Mouse (Mus musculus): ENCODE results near the gene Sbf1.

Gene Sbf1

DNA sequence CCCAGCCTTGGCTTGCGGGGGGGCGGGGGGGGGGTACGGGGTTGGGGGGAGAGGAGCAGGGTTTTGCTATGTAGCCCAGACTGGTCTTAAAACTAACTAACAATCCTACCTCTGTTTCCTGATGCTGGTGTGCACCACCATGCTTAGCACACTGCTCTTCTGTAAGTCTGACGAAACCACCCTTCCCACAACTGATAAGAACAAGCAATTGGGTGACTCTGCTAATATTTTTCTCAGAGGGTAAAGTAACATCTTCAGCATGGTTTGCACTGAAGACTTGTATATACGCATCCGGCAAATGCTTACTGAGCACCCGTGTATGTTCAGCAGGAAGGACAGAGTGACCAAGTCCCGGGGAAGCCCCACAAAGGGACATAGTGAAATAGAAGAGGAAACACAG, 6.2 kb upstream of the Sbf1 start:
- DNase-seq (ENCODE audit: low read depth), result peak; percentile 81

DNA sequence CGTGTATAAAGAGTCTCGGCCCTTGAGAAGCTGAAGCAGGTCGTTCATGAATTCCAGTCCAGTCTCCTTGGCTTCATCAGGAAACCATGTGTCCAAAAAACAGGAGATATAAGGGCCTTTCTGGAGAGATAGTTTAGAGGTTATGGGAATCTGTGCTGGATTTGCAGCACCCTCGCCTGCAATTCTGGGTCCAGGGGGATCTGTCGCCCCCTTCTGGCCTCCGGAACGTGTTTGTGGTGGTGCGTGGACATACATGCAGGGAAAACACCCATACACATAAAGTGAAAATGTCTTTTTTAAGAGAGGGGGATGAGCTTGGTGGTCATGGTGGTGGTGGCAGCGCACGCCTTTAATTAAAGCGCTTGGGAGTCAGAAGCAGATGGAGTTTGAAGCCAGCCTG, 1.0 kb upstream of the Sbf1 start:
- peak; percentile 59 for DNase-seq (ENCODE audit: low read depth)

DNA sequence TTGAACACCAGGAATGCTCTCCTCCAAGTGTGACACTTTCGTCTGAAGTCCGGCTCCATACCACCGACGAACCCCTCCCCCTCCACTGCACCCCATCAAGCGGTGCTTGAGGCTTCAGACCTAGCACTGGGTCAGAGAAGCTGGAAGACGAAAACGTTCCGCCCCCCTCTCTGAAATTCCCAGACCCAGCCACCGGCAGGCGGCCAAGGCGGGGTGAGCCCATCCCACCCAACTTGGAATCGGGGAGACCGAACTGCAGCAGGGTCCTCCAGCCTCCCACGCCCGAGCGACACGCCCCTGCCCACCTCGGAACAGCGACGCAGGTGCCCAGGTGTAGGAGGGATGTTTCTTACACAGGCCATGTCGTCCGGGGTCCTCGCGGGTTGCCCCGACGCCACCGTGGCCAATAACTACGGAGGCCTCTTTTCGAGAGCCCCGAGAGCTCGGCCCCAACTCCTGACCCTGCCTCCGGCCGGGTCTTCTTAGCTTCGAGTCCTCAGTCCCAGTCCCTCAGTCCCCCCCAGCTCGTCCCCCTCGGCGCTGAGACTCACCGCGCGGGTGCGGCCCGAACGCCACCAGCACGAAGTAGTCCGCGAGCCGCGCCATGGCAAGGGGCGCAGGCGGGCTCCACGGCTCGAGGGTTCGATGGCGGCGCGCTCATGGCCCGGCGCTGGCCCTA, 461 bp downstream of the Sbf1 start:
- no peak for DNase-seq (ENCODE audit: low read depth)

DNA sequence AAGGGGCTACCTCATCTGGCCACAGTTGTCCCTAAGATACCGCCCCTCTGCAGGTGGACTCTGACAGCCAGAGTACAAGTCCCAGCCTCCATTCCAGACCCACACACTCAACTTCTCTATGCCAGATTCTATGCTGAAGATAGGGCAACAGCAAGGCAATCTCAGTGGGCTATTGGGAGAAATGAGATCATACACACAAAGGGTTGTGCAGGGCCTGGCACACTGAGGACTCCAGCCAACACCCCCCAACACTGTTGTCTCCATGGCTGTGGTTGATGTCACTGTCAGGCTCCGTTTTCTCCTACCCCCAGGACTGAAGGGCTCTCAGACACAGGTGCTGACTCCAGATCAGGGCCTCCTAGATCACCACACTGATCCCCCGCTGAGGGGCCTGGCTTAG, 1.0 kb downstream of the Sbf1 start:
- peak; percentile 12 for DNase-seq (ENCODE audit: low read depth)

DNA sequence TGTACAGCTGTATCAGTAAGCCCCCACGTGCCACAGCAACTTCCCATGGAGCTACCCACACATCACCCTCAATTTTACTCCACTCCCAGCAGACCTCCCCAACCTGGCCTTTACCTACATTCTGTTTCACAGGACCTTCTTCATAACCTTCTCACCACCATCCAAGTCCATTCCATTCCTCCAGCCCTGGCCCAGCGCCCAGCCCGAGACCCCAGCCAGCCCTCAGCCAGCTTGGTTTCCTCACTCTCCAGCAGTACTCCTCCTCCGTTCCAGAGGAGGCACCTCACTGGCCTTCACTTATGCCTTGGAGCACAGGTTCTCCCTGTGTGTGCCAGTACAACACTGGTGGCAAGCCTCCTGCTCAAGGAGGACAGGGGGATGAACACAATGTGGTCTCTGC, 1.8 kb downstream of the Sbf1 start:
- no peak for DNase-seq (ENCODE audit: low read depth)

DNA sequence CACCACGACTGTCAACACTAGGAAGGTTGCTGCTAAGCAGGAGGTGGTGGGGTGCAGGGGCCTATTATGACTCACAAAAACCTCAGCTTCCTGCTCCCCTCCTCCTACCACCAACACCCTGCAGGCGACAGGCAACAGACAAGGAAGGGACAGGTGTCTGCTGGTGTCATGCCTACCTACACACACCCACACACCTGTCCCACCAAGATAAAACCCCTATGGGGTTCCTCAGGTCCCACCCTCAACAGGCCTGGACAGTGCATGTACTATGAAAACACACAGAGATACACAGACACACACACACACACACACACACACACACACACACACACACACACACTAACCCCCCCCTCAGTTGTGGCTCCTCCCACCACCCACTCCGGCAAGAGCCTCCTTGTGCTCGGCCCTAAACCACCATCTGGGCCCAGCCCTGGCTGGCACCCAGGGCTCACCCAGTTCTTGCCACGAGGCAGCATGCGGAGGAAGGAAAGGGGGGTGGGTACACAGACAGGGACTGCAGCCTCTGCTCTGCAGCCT, 5.1 kb downstream of the Sbf1 start:
- peak; percentile 96 for DNase-seq (ENCODE audit: low read depth)

DNA sequence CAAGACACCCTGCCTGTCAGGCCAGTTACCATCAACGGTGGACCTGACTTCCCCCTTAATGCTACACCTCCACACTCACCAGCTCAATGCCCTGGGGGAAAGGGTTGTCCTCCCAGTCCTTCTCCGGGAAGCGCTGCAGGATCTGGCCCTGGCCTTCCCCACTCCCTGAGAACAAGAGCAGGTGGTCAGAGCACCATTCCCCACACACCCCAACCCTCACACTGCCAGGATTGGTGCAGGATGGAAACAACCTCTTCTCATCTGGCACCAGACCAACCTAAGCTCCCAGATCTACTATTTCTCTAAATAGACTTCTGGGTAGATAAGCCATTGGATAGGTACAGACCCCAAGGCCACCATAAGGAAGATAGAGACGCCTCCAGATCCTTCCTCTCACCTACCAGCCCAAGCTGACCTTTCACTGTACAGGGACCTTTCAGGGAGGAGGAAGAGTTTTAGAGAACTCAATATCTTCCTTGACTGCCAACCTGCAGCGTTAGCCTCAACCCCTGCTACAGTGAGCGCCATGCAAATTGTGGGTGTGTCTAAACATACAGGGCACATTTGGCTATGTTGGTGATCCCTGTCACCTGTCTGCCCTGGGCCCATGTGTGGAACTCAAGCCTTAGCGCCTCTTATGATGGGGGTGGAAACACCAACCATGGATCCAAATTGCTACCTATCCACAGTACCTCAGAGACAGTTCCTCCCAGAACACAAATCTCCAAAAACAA, 6.5 kb downstream of the Sbf1 start:
- no peak for DNase-seq (ENCODE audit: low read depth)

DNA sequence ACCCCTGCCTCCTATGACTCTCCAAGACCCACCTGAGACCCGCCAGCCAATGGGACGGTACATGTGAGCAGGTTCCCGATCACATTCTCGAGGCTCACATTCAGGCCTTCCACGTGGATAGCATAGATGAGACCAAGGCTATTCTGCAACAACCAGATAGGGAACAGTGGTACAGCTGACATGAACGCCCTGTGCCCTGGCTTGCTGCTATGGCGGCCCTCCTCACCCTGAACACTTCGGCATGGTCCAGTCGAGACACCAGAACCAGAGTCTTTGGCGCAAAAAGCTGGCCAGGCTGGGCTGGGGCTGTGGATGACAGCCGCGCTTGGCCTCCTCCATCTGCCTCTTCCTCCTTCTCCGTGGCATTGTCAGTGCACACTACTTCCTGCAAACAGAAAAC, 7.7 kb downstream of the Sbf1 start:
- DNase-seq (ENCODE audit: low read depth), result no peak

DNA sequence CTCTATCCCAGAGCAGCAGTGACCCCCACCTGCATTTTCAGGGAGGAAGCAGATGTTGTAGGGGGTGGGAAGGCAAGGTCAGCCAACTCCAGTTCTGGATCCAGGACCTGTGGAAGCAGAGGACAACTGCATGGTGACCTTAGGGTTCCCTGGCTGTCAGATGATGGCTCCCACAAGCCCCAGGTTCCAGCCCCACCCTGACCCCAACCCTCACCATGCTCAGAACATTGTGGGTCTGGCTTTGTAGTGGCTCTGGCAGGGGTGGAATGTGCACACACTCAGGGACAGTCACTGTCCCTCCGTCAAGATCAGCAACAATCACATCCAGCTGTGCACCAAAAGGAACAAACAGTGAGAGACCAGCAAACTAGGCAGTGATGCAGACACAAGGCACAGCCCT, 9.1 kb downstream of the Sbf1 start:
- no peak for DNase-seq (ENCODE audit: low read depth)

DNA sequence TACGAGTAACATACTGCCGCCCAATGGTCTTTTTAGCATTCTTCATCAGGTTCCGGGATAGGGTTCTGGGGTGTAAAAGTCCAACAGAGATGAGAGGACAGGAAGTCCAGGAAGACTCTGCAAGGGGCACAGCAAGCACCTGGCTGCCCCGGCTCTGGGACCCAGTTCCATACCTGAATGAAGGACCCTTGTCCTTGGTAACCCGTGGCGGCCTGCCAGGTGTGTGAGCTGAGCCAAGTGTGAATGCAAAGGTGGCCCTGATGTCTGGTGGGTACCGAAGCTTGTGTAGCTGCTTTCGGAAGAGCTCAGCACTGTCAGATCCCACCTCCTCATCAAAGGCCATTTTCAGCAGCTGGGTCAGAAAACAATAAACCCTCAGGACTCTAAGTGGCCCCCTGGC, 14.5 kb downstream of the Sbf1 start:
- DNase-seq (ENCODE audit: low read depth), result no peak

DNA sequence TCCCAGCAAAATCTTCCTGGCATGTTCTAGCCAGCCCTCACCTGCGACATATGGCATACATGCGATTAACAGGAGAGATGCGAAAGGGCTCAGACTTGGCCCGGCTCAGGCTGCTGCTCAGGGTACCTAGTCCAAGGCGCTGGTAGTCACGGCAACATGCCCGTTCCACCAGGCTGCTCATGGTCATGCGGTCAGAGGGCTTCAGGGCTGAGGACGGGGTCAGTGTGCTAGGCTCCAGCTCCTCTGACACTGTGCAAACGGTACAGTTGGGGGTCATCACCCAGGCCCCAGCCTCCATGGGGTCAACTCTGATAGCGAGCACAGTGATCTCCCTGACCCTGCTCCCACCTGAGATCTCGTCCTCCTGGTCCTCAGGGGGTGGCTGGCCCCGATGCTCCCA, 14.9 kb downstream of the Sbf1 start:
- no peak for DNase-seq (ENCODE audit: low read depth)

DNA sequence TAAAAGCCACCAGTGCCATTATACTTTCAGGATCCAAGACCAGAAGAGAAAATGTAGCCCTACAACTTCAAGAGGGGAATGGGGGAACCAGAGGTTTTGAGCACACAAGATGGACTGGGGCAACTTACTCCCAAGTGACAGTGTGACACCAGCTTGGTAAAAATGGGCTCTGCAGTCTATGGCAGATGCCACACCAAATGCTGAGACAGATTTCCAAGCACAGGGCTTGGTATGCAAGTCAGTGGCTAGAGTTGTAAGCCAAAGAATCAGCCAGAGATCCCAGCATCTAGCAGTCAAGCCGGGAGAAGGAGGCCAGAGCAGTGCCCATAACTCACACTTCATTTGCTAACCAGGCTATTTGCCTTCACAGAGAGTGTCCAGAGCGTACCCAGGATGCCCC, 17.4 kb downstream of the Sbf1 start:
- DNase-seq (ENCODE audit: low read depth), result no peak

DNA sequence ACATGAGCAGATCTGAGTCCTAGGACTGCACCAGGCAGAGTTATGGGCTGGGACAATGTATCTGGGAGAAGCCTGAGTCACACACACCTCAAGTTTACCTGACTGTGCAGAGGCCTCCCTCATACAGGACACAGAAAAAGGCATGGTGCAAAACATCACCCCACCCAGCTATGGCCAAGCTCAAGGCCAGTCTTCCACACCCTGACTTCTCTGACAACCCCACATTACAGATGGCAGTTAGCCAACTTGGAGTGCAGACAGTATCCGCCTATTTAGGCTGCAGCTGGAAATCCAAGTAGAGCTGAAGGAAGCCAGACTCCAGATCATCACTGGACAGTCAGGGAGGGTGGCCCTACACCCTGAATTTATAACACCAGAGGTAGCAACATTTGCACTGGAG, 18.6 kb downstream of the Sbf1 start:
- no peak for DNase-seq (ENCODE audit: low read depth)

DNA sequence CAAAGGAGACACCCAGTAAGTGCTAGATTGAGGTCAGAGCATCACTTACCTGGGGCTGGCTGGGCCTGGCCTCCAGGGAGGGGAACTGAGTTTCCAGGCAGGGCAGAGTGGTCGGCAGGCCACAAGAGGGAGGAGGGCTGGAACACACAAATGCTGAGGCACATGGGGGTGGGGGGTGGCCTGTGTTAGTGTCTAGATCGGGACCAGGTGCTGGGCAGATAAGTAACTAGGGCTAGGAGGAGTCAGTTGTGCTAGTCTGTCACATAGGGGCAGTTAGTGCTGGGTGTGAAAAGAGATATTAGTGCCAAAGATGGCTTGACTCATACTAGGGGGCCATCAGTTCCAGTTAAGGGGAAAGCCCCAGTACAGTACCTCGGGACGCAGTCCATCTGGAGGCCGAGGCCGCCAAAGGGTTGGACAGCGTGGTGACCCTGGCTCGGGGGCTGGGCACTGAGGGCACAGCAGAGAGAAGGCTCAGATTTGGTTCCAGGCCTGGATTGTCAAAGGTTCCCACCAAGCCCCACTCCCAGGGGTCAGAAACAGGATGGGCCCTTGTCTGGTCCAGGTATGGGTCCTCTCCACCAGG, 19.4 kb downstream of the Sbf1 start:
- no peak for DNase-seq (ENCODE audit: low read depth)

DNA sequence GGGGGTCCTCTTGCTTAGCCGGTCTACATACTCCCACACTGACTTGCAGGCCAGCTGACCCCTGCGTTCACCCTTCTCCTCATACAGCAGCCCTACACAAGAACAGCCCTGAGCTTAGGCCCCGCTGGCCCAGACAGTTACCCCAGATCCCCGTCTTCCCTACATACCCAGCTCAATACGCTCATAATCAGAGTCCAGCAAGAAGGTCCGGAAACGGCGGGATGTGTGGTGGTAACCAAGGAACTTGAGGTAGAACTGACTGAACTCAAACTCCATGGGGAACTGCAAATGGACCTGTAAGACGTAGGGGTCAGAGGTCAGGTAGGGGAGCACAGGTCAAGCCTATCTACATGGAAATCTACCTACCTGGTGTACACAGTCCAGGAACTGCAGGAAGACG, 21.3 kb downstream of the Sbf1 start:
- DNase-seq (ENCODE audit: low read depth), result no peak

DNA sequence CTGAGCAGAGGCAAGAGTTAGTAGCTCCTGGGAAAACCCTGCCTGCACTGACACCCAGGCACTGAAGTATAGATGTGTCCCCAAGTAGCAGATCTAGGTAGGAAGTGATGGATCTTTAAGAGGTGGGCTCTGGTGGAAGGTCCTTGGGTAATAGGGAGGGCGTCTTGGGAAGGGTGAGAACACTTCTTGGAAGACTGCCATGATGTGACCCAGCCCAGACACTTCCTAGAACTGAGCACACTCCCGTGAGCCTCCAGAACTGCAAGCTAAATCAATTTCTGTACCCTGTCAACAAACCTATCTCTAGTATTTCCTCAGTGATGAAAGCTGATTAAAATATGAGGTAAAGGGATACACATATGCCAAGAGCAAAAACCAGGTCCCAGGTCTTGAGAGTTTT, 22.3 kb downstream of the Sbf1 start:
- no peak for DNase-seq (ENCODE audit: low read depth)

DNA sequence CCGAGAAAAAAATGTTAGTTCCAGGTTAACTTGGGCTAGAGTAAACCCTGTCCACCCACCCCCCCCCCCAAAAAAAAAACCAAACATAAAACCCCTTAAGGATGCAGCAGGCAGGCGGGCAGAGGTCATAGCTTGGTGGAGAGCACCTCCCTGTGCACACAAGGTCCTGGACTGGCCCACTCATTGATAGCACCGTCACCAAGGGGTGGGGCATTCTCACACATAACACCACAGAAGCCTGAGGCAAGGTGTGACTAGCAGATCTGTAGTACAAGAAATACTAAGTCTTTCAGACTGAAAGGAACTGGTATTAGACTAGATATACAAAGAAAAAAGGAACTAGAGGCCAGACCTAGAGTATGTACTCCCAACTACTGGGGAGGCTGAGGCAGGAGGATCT, 23.6 kb downstream of the Sbf1 start:
- no peak for DNase-seq (ENCODE audit: low read depth)

DNA sequence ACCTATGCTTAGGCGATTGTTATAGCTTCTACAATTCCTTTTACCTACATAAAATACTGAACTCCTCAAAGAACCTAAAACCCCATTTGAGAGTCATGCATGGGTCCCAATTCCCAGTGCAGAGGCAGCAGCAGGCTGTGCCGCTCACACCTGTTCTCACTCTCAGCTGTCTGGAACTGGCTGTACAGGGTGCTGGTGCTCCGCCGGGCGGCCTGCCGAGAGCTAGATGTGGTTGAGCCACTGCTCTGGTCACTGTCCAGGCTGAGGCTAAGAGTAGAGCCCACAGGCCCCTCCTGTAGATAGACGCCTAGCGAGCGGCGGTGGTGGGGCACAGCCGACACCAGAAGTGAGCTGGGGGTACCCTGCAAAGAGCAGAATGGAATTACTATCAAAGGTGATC, 25.7 kb downstream of the Sbf1 start:
- no peak for DNase-seq (ENCODE audit: low read depth)

DNA sequence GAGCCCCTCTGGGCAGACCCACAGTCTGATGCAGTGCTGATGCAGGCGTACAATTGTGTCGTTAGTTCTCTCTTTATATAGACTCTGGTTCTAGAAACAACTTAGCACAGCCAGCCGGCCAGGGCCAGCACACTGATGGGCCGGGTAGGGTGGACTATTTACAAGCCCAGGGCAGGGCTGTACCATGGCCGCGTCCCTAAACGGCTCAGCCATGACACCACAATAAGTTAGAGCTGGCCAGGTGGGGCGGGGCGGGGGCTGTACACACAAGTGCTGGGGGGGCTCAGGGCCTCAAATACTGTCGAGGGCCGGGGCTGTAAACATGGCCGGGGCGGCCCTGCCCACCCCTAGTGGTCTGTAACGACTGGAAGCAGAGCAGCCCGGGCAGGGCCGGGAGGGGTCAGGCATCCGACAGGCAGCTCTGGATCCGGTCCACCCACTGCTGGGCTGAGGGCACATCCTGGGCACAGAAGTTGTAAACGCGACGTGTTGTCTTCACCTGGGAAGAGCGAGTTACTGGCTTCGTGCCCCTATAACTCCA, 26.8 kb downstream of the Sbf1 start:
- no peak for DNase-seq (ENCODE audit: low read depth)

DNA sequence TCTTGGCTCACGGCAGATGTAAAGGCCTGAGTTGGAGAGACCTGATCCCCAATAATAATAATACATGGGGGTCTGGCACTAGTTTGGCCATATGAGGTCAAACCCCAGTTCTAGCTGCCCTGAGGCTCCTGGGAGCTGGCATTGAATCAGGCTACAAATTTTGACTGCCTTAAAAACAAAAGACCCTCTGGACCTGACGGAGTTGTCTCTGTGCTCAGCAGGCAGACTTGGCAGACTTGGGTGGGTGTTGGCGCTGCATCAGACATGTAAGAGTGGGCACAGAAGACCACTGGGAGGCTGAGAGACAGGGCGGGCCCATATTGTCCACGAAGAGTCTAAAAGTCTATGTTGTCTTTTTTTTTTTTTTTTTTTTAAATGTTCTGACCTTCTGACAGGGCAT, 28.5 kb downstream of the Sbf1 start:
- DNase-seq (ENCODE audit: low read depth), result no peak

DNA sequence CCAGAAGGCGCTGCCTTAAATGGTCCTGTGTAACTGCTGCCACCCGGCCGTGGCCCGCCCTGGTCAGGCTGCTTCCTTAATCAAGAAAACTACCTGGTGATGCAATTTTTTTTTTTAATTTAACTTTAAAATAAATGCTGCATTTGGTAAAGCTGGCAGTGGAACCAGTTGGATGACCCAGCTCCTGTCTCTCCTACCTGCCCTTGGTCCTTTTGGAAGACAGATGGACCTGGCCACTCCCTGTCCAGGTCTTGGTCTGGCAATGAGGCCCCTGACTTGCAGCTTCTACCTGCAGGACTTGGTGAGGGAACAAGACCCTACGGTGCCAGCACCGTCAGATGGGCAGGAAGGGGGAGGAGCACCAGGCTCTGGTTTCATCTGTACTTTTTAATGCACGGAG, 29.0 kb downstream of the Sbf1 start:
- no peak for DNase-seq (ENCODE audit: low read depth)

DNA sequence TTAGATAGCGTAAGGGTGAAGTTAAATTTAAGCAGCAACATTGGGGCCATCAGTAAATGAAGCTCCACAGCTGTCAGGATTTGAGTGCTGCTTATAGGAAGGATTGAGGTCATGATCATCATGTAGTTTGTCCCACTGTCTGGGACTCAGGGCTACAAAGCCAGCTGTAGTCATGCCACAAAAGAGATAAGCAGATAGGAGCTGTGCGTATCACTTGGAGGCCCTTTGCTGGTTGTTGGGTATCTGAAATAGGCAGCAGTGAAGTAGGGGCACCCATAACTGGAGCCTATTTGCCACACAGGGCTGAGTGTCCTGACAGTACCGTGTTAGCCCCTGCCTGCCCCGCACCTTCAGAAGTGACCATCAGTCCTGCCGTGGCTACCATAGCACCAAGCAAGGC, 29.6 kb downstream of the Sbf1 start:
- no peak for DNase-seq (ENCODE audit: low read depth)

DNA sequence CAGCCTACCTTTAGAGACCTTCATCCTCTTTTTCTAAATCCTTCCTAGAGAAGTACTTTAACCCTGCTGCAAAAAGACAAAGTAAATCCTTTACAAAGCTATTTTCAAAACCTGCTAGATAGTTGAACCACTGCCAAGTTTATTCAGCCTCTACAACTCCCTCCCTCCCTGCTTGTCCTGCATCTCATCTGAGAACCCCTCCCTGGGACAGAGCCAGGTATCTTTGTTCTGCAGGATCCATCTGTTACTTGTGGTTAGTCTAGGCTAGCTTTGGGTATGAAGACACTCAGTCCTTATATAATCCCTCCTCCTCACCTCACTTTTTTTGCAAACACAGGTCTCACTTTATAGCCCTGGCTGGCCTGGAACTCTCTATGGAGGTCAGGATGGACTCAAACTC, 30.1 kb downstream of the Sbf1 start:
- peak; percentile 22 for DNase-seq (ENCODE audit: low read depth)

Data from 416B (cell line).